Mouse (Mus musculus) lung, adult 2 months (tissue): ENCODE measurements at regions not wholly inside any gene's neighbourhood (a gene's known extent, or its start where the extent isn't known, plus 50 kb on each side); places are given as distances from the start of the nearest gene placed in this dataset.
"Not testable (repeated sequence)": the region's sequence is repeated elsewhere in the genome, so short reads cannot be mapped to it uniquely, and the experiment has no call there.

Experiments
- DNase-seq: peaks from one replicate; pipeline ENCODE4 v3.0.0; 2022
- H3K4me1 ChIP-seq: fragments of 200-500 bp; 2 replicates; pipeline ENCODE4 v1.6.1; 2011; ENCODE audit warnings: low read length; ENCODE audit not compliant: control insufficient read depth, insufficient read depth
- H3K4me3 ChIP-seq: fragments of 200-500 bp; replicated peaks from 2 replicates; pipeline ENCODE3; 2011; ENCODE audit warnings: low read depth, mild to moderate bottlenecking, control low read depth, low read length; ENCODE audit errors: extremely low read depth
- CTCF ChIP-seq: fragments of 200-500 bp; IDR thresholded peaks from 2 replicates; pipeline ENCODE4 v1.5.1; 2011; ENCODE audit warnings: mild to moderate bottlenecking, low read length, control low read depth; ENCODE audit not compliant: insufficient read depth
- POLR2A ChIP-seq: fragments of 200-500 bp; IDR thresholded peaks from 2 replicates; pipeline ENCODE4 v1.6.1; 2011; ENCODE audit warnings: low read depth, mild to moderate bottlenecking, control low read depth, low read length, borderline replicate concordance; ENCODE audit errors: extremely low read depth
- WGBS: fragments of 180-500 bp; shearing (Covaris S2); methylation state at CpG from one replicate; pipeline ENCODE4 v1.1.7; 2018; 5-methylcytosine and 5-hydroxymethylcytosine counted together

DNA sequence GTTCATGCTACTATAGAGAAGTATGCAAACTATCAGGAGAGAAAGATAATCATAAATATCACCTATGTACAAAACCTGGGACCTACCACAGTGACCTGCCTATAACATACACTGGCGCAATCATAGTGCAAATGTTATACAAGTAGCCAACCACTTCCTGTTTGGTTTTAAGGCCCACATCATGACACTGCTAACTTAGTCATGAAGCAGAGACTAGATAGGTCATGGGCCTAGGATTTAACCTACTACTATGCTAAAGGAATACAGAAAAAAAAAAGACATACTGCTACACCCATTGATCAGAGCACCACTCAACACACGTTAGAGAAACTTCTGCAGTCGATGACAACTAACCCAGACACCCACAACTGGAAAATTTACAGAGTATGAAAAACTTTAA, 498.6 kb upstream of the Acvr2a start:
- H3K4me1 ChIP-seq, result no peaks in the 10 kb centered on the region
- H3K4me3 ChIP-seq, result no peak overlapping the region
- no peak for DNase-seq
- no peak for TF ChIP-seq CTCF
- TF ChIP-seq POLR2A, result no peak
- WGBS, result 88% methylated on average over 3 of the region's 3 CpGs

GRCm38 (mm10) chr2:48316180-48316889, 497.6 kb upstream of the Acvr2a start:
- H3K4me3 ChIP-seq, result no peak overlapping the region
- 77% methylated on average over 8 of the region's 8 CpGs for WGBS
- H3K4me1 ChIP-seq, result no peaks in the 10 kb centered on the region
- DNase-seq, result no peak
- TF ChIP-seq POLR2A (no peak), CTCF (no peak)

DNA sequence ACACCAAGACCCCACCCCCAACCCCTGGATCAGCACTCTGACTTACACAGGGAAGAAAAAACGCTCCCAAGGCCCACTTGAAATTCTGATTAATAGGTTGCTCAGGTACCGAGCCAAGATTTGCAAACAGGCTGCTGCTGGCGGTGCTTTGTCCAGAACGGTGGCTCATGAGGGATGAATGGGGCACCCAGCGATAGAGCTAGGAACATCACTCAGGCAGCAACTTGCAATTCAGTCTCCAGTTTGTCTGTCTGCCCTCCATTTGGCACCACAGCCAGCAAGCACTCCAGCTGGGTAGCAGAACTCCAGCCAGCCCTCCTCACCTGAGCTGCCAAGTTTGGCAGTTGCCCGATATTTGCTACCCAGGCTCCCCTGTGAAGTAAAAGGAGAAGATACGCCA, 496.1 kb upstream of the Acvr2a start:
- Histone ChIP-seq H3K4me1 (no peaks in the 10 kb centered on the region), H3K4me3 (no peak overlapping the region)
- WGBS, result 57% methylated on average over 7 of the region's 7 CpGs
- no peak for TF ChIP-seq POLR2A
- no peak for DNase-seq

DNA sequence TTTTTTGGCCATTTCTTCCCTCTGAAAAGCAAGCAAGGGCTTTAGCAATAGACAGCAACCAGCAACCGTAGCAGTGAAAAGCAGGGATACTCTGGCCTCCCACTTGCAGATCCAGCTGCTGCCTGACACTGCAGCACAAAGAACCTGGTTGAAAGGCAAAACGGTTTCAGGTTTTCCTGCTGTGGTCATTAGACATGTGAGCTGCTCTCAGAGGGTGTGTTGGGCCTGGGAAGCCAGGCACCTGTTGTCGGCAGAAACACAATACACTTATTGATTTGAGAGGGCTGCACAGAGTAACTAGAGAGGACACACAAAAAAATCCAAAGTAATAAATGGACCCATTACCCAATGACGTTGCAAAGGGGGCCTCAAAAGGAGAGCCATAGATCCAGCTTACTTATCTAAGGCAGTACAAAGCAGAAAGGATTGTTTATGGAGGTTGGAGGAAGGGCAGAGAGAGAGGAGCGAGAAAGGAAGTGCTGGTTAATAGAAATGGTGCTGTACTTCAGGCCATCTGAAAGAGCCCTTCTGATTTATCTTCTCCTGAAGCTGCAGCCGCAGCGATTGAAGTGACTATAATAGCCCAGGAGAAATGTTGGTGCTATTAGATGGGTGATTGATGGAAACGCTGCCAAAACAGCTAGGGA, 495.4 kb upstream of the Acvr2a start:
- TF ChIP-seq POLR2A, result no peak
- no peak for TF ChIP-seq CTCF
- no peak overlapping the region for H3K4me3 ChIP-seq
- no peak for DNase-seq
- WGBS, result 55% methylated on average over 8 of the region's 8 CpGs
- no peaks in the 10 kb centered on the region for H3K4me1 ChIP-seq

- no peak for DNase-seq
- no peak overlapping the region for H3K4me3 ChIP-seq
- TF ChIP-seq CTCF (no peak), POLR2A (no peak)
- H3K4me1 ChIP-seq, result no peaks in the 10 kb centered on the region
- 92% methylated on average over 4 of the region's 4 CpGs for WGBS
Measured at GRCm38 (mm10) chr2:48321471-48321870, 492.4 kb upstream of the Acvr2a start.

DNA sequence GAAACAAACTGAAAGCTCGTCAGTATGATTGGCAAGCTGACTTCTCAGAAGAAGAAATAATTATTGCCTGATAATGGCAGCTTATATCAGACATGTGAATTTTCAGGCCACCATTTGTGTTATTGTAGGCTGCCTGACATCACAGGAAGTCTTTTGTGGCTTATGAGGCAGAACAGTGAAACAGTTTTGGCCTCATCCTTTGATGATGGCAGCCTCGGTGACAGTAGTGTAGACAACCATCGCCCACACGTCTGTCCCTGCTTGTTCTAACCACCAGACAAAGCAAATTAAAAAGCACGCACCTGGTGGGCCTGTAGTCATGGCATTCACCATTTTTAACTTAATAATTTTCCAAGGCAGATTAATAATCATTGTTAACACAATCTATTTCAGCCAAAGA, 491.6 kb upstream of the Acvr2a start:
- DNase-seq, result no peak
- TF ChIP-seq CTCF, result no peak
- no peak for TF ChIP-seq POLR2A
- H3K4me1 ChIP-seq, result no peaks in the 10 kb centered on the region
- WGBS, result 73% methylated on average over 5 of the region's 5 CpGs
- no peak overlapping the region for H3K4me3 ChIP-seq

- TF ChIP-seq CTCF, result no peak
- no peak for TF ChIP-seq POLR2A
- H3K4me3 ChIP-seq, result no peak overlapping the region
- no peak for DNase-seq
- no peaks in the 10 kb centered on the region for H3K4me1 ChIP-seq
Measured at GRCm38 (mm10) chr2:48328204-48328603, 485.7 kb upstream of the Acvr2a start.

DNA sequence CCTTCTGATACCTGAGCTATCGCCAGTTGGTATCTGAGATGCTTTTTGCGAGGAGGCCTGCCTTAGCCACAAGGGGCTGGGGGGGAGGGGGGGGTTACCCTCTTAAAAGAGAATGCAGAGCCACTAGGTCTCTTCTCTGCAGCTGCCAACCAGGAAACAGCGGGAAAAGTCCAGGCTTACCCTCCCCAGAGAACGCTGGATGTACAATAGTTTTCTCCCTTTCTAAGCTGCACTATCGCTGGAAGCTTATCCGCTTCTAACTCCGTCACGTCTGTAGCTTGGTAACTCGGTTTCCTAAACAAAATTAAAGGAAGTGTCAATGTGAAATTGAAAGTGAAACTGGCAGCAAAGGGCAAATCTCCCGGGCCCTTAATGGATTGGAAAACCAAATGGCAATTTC, 481.1 kb upstream of the Acvr2a start:
- DNase-seq, result peak; percentile 8
- Histone ChIP-seq H3K4me1 (no peaks in the 10 kb centered on the region; the same call in 1 of the 2 replicates), H3K4me3 (peak overlapping the region; percentile 78)
- no peak for TF ChIP-seq CTCF
- no peak for TF ChIP-seq POLR2A
- 31% methylated on average over 10 of the region's 10 CpGs for WGBS

- Histone ChIP-seq H3K4me3 (no peak overlapping the region), H3K4me1 (no peaks in the 10 kb centered on the region; the same call in 1 of the 2 replicates)
- TF ChIP-seq CTCF (no peak), POLR2A (no peak)
- no peak for DNase-seq
- 37% methylated on average over 4 of the region's 4 CpGs for WGBS
Measured at GRCm38 (mm10) chr2:48348021-48348420, 465.9 kb upstream of the Acvr2a start.

DNA sequence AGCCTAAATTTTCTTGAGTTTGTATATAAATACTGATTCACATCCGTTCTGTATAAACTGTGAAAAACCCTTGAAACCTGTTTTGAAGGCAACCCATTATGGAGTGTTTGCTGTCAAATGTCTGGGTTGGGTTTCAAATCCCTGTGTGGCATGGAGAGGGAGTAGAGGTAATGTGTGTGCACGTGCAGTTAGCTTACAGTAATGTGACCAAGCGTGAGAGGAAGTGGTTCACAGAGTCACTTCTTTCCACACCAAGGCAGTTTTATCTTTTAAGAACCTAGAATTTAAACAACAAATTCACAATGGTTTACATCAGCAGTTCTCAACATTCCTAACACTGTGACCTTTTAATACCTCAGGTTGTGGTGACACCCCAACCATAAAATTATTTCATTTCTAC, 464.1 kb upstream of the Acvr2a start:
- no peaks in the 10 kb centered on the region; the same call in 1 of the 2 replicates for H3K4me1 ChIP-seq
- TF ChIP-seq CTCF (no peak), POLR2A (no peak)
- DNase-seq, result no peak
- 64% methylated on average over 3 of the region's 3 CpGs for WGBS
- no peak overlapping the region for H3K4me3 ChIP-seq

DNA sequence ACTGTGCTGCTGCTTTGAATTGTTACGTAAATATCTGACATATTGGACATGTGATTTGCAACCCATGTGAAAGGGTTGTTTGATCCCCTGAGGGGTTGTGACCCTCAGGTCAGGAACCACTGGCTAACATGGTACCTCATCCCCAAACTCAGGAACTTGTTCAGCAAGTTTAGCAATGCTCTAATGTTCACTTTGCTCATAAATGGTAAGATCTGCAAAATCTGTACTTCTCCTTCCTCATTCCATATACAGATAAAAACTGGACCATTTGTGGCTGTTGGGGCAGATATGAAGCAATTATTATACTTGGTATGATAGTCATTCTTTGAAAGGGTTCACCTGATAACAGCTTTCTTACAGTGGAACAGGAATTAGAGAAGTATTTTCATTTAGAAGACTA, 463.7 kb upstream of the Acvr2a start:
- H3K4me3 ChIP-seq, result no peak overlapping the region
- H3K4me1 ChIP-seq, result no peaks in the 10 kb centered on the region; the same call in 1 of the 2 replicates
- 91% methylated on average over 1 of the region's 1 CpGs for WGBS
- no peak for TF ChIP-seq CTCF
- TF ChIP-seq POLR2A, result no peak
- DNase-seq, result no peak

GRCm38 (mm10) chr2:48371572-48371971, 442.3 kb upstream of the Acvr2a start:
- not testable (repeated sequence) for H3K4me3 ChIP-seq, DNase-seq, H3K4me1 ChIP-seq
- 75% methylated on average over 4 of the region's 4 CpGs for WGBS
